Mouse (Mus musculus): Measurements from ENCODE around the gene Enpp6. TPM values are rescaled to one million over a fixed set of nuclear protein-coding genes. Genes with fewer than 3 reads are reported as not detected.

The Enpp6 gene
- total RNA-seq, 1 experiment from 2014 or later: not detected

- ATAC-seq (replicated peaks; ENCODE audit: low read depth, poor library complexity, severe bottlenecking): no peak
Measured at GRCm38 (mm10) chr8:47058526-47058925, 71.8 kb downstream of the Enpp6 start.

- ATAC-seq (replicated peaks; ENCODE audit: low read depth, poor library complexity, severe bottlenecking): no peak
Measured at GRCm38 (mm10) chr8:47058971-47059370, 72.3 kb downstream of the Enpp6 start.

GRCm38 (mm10) chr8:47061105-47061720 is 74.5 kb downstream of the Enpp6 start:
- ATAC-seq (replicated peaks; ENCODE audit: low read depth, poor library complexity, severe bottlenecking): no peak

GRCm38 (mm10) chr8:47067121-47067520 is 80.4 kb downstream of the Enpp6 start:
- ATAC-seq (replicated peaks; ENCODE audit: low read depth, poor library complexity, severe bottlenecking): no peak

- no peak for ATAC-seq (replicated peaks; ENCODE audit: low read depth, poor library complexity, severe bottlenecking)
Measured at GRCm38 (mm10) chr8:47069634-47070033, 82.9 kb downstream of the Enpp6 start.

- ATAC-seq (replicated peaks; ENCODE audit: low read depth, poor library complexity, severe bottlenecking): no peak
Measured at GRCm38 (mm10) chr8:47072001-47072400, 85.3 kb downstream of the Enpp6 start.

GRCm38 (mm10) chr8:47075941-47076555 is 89.4 kb downstream of the Enpp6 start:
- no peak for ATAC-seq (replicated peaks; ENCODE audit: low read depth, poor library complexity, severe bottlenecking)

- ATAC-seq (replicated peaks; ENCODE audit: low read depth, poor library complexity, severe bottlenecking): no peak
Measured at GRCm38 (mm10) chr8:47080037-47080436, 93.3 kb downstream of the Enpp6 start.

- no peak for ATAC-seq (replicated peaks; ENCODE audit: low read depth, poor library complexity, severe bottlenecking)
Measured at GRCm38 (mm10) chr8:47082201-47083027, 95.7 kb downstream of the Enpp6 start.

GRCm38 (mm10) chr8:47090021-47090420 is 103.3 kb downstream of the Enpp6 start:
- ATAC-seq (replicated peaks; ENCODE audit: low read depth, poor library complexity, severe bottlenecking): no peak

- peak; percentile 69 for ATAC-seq (replicated peaks; ENCODE audit: low read depth, poor library complexity, severe bottlenecking)
Measured at GRCm38 (mm10) chr8:47105617-47106016, 118.9 kb downstream of the Enpp6 start.

GRCm38 (mm10) chr8:47114133-47114796 is 127.6 kb downstream of the Enpp6 start:
- peak; percentile 50 for ATAC-seq (replicated peaks; ENCODE audit: low read depth, poor library complexity, severe bottlenecking)

- no peak for ATAC-seq (replicated peaks; ENCODE audit: low read depth, poor library complexity, severe bottlenecking)
Measured at GRCm38 (mm10) chr8:47117336-47117735, 130.6 kb downstream of the Enpp6 start.

- ATAC-seq (replicated peaks; ENCODE audit: low read depth, poor library complexity, severe bottlenecking): no peak
Measured at GRCm38 (mm10) chr8:47119895-47120294, 133.2 kb downstream of the Enpp6 start.

GRCm38 (mm10) chr8:47128859-47129258 is 142.2 kb downstream of the Enpp6 start:
- ATAC-seq (replicated peaks; ENCODE audit: low read depth, poor library complexity, severe bottlenecking): peak; percentile 65

- ATAC-seq (replicated peaks; ENCODE audit: low read depth, poor library complexity, severe bottlenecking): no peak
Measured at GRCm38 (mm10) chr8:47133381-47133780, 146.7 kb downstream of the Enpp6 start.

GRCm38 (mm10) chr8:47134736-47135135 is 148.0 kb downstream of the Enpp6 start:
- no peak for ATAC-seq (replicated peaks; ENCODE audit: low read depth, poor library complexity, severe bottlenecking)

- no peak for ATAC-seq (replicated peaks; ENCODE audit: low read depth, poor library complexity, severe bottlenecking)
Measured at GRCm38 (mm10) chr8:47135586-47135985, 148.9 kb downstream of the Enpp6 start.

- ATAC-seq (replicated peaks; ENCODE audit: low read depth, poor library complexity, severe bottlenecking): no peak
Measured at GRCm38 (mm10) chr8:47136047-47136446, 149.4 kb downstream of the Enpp6 start.

GRCm38 (mm10) chr8:47145258-47145657 is 158.6 kb downstream of the Enpp6 start:
- ATAC-seq (replicated peaks; ENCODE audit: low read depth, poor library complexity, severe bottlenecking): no peak
